Mouse (Mus musculus) neural tube, embryonic 11.5 days (tissue): ENCODE measurements at regions not wholly inside any gene's neighbourhood (a gene's known extent, or its start where the extent isn't known, plus 50 kb on each side); places are given as distances from the start of the nearest gene placed in this dataset.
"Not testable (repeated sequence)": the region's sequence is repeated elsewhere in the genome, so short reads cannot be mapped to it uniquely, and the experiment has no call there.

Experiments
- ATAC-seq: fragments of 200-750 bp; cut with Nextera tagmentation; 2 replicates; pipeline ENCODE4 v1.8.0; 2017; ENCODE audit warnings: moderate number of reproducible peaks, mild to moderate bottlenecking, moderate TSS enrichment, moderate library complexity; ENCODE audit not compliant: insufficient read depth, low FRiP score, low TSS enrichment
- DNase-seq: peaks from one replicate; pipeline ENCODE4 v3.0.0-alpha.2; 2015; ENCODE audit warnings: low spot score
- H3K27ac ChIP-seq: fragments of 300-500 bp; sonication (generic); 2 replicates; pipeline ENCODE4 v1.5.1; 2014; ENCODE audit warnings: low read depth, mild to moderate bottlenecking, low read length
- H3K27me3 ChIP-seq: fragments of 300-500 bp; sonication (generic); 2 replicates; pipeline ENCODE4 v1.6.1; 2014; ENCODE audit warnings: mild to moderate bottlenecking, low read length, mixed read lengths; ENCODE audit not compliant: control insufficient read depth, insufficient read depth
- H3K36me3 ChIP-seq: fragments of 300-500 bp; sonication (generic); 2 replicates; pipeline ENCODE4 v1.6.1; 2014; ENCODE audit warnings: mild to moderate bottlenecking, low read length, moderate library complexity, mixed read lengths; ENCODE audit not compliant: control insufficient read depth, insufficient read depth
- H3K4me1 ChIP-seq: fragments of 300-500 bp; sonication (generic); 2 replicates; pipeline ENCODE4 v1.6.1; 2014; ENCODE audit warnings: low read length, mixed read lengths; ENCODE audit not compliant: control insufficient read depth, insufficient read depth
- H3K4me2 ChIP-seq: fragments of 300-500 bp; sonication (generic); 2 replicates; pipeline ENCODE4 v1.6.1; 2014; ENCODE audit warnings: low read depth, mild to moderate bottlenecking, moderate library complexity
- H3K4me3 ChIP-seq: fragments of 300-500 bp; sonication (generic); 2 replicates; pipeline ENCODE4 v1.5.1; 2014; ENCODE audit warnings: low read depth, low read length
- H3K9ac ChIP-seq: fragments of 300-500 bp; sonication (generic); 2 replicates; pipeline ENCODE4 v1.6.1; 2014; ENCODE audit warnings: mild to moderate bottlenecking, low read length
- H3K9me3 ChIP-seq: fragments of 300-500 bp; sonication (generic); 2 replicates; pipeline ENCODE4 v1.6.1; 2016; ENCODE audit warnings: low read length; ENCODE audit not compliant: control insufficient read depth
- WGBS: fragments of 180-500 bp; shearing (Covaris S2); extraction: QIAGEN DNeasy Blood & Tissue Kit; methylation state at CpG from one replicate; pipeline ENCODE4 v1.1.7; 2014; 5-methylcytosine and 5-hydroxymethylcytosine counted together

DNA sequence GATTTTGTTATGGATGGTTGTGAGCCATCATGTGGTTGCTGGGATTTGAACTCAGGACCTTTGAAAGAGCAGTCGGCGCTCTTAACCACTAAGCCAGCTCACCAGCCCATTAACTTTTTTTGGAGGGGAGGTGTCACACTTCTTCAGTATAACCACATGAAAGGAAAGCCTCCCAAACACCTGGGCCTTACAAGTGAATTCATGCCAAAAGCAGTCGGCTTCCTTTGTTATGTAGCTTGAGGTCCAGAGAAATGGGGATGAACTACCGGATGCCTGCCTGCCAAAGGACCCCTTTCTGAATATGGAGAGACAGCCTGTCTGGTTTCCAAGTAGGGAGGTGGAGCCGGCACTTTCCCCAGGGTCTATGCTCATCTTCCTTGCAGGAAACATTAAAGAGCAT is 80.6 kb upstream of the Fam174b start:
- no peaks in the 10 kb centered on the region for H3K4me1 ChIP-seq
- H3K9ac ChIP-seq, result no peak overlapping the region
- no peaks in the 10 kb centered on the region for H3K27me3 ChIP-seq
- H3K9me3 ChIP-seq, result no peaks in the 10 kb centered on the region
- WGBS, result 86% methylated on average over 5 of the region's 5 CpGs
- DNase-seq (no peak), ATAC-seq (no peak)
- H3K27ac ChIP-seq, result no peak overlapping the region
- no peak overlapping the region for H3K4me3 ChIP-seq
- H3K36me3 ChIP-seq, result no peaks in the 10 kb centered on the region
- no peak overlapping the region for H3K4me2 ChIP-seq

GRCm38 (mm10) chr7:73657283-73657682 is 82.8 kb upstream of the Fam174b start:
- no peak overlapping the region for H3K4me3 ChIP-seq
- H3K4me2 ChIP-seq, result no peak overlapping the region
- H3K9ac ChIP-seq, result no peak overlapping the region
- DNase-seq (no peak), ATAC-seq (no peak)
- no peaks in the 10 kb centered on the region for H3K9me3 ChIP-seq
- H3K4me1 ChIP-seq, result no peaks in the 10 kb centered on the region
- no peak overlapping the region for H3K27ac ChIP-seq
- WGBS, result 81% methylated on average over 7 of the region's 7 CpGs
- no peaks in the 10 kb centered on the region for H3K27me3 ChIP-seq
- H3K36me3 ChIP-seq, result no peaks in the 10 kb centered on the region

- H3K4me2 ChIP-seq, H3K27ac ChIP-seq, H3K9ac ChIP-seq, H3K36me3 ChIP-seq, H3K4me3 ChIP-seq, DNase-seq, H3K4me1 ChIP-seq, H3K27me3 ChIP-seq, ATAC-seq, H3K9me3 ChIP-seq: not testable (repeated sequence)
- WGBS, result 98% methylated on average over 16 of the region's 16 CpGs
Observed at GRCm38 (mm10) chr7:73656424-73656795, 83.7 kb upstream of the Fam174b start.

DNA sequence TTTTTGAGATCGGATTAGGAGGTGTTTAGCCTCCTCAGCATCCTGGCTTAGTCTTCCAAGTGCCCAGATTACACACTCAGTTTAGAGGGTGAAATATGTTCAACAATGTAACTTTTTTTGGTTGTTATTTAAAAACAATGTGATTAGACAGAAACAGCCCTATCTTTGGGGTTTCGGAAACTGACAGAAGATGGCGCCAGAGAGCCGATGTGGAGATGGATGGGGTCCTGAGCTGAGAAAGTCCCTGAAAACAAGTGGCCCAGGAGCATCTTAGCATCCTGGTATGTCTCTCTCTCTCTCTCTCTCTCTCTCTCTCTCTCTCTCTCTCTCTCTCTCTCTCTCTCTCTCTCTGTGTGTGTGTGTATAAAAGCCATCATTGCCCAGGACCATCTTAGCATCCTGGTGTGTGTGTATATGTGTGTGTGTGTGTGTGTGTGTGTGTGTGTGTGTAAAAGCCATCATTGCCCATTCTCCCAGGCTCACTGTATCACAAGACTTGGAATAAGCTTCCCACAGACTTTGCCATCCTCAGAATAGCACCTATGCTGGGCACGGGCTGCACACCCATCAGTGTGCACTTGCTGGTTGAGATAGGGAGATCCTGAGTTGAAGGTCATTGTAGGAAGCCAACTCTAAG is 84.2 kb upstream of the Fam174b start:
- no peaks in the 10 kb centered on the region for H3K4me1 ChIP-seq
- no peak overlapping the region for H3K4me2 ChIP-seq
- 24% methylated on average over 5 of the region's 5 CpGs for WGBS
- H3K4me3 ChIP-seq, result no peak overlapping the region
- ATAC-seq (no peak), DNase-seq (peak; percentile 79)
- H3K27me3 ChIP-seq, result no peaks in the 10 kb centered on the region
- H3K9me3 ChIP-seq, result no peaks in the 10 kb centered on the region
- H3K36me3 ChIP-seq, result no peaks in the 10 kb centered on the region
- H3K9ac ChIP-seq, result no peak overlapping the region
- no peak overlapping the region for H3K27ac ChIP-seq

- H3K27me3 ChIP-seq, result no peaks in the 10 kb centered on the region
- no peak overlapping the region for H3K27ac ChIP-seq
- H3K36me3 ChIP-seq, result no peaks in the 10 kb centered on the region
- no peaks in the 10 kb centered on the region for H3K4me1 ChIP-seq
- no peak overlapping the region for H3K9ac ChIP-seq
- H3K4me2 ChIP-seq, result no peak overlapping the region
- peak; percentile 31; the same call in 1 of the 2 replicates for ATAC-seq
- WGBS, result 44% methylated on average over 12 of the region's 12 CpGs
- H3K4me3 ChIP-seq, result no peak overlapping the region
- no peaks in the 10 kb centered on the region for H3K9me3 ChIP-seq
- DNase-seq, result peak; percentile 50
Observed at GRCm38 (mm10) chr7:73654193-73654871, 85.8 kb upstream of the Fam174b start.

DNA sequence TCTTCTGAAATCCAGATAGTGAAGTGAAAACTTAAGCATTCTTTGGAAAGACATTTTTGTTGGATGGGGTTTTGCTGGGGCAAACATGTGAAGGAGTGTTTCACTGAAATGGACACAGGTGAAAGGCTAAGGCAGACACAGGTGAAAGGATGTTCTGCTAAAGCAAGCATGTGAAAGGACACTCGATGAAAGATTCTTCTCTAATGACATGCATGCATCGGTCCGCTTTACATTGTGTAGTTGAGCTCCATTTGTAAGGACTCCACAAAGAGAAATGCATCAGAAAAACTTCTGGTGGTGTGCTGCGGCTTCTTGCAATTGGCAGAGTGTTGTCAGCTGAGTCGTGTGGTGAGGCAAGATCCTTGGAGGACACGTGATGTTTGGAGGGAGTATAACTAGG is 89.2 kb upstream of the Fam174b start:
- no peak overlapping the region for H3K27ac ChIP-seq
- H3K36me3 ChIP-seq, result no peaks in the 10 kb centered on the region
- H3K9ac ChIP-seq, result no peak overlapping the region
- no peaks in the 10 kb centered on the region for H3K9me3 ChIP-seq
- no peak overlapping the region for H3K4me3 ChIP-seq
- 93% methylated on average over 6 of the region's 6 CpGs for whole genome bisulfite sequencing
- H3K27me3 ChIP-seq, result no peaks in the 10 kb centered on the region
- H3K4me1 ChIP-seq, result no peaks in the 10 kb centered on the region
- DNase-seq (no peak), ATAC-seq (no peak)
- H3K4me2 ChIP-seq, result no peak overlapping the region

- DNase-seq, result peak; percentile 81
- Histone ChIP-seq H3K9me3 (no peaks in the 10 kb centered on the region), H3K36me3 (no peaks in the 10 kb centered on the region), H3K27me3 (no peaks in the 10 kb centered on the region), H3K4me2 (no peak overlapping the region), H3K9ac (no peak overlapping the region), H3K4me3 (no peak overlapping the region), H3K4me1 (no peaks in the 10 kb centered on the region), H3K27ac (no peak overlapping the region)
- ATAC-seq, result no peak
- 31% methylated on average over 4 of the region's 4 CpGs for WGBS
Observed at GRCm38 (mm10) chr7:73648010-73648409, 92.1 kb upstream of the Fam174b start.

GRCm38 (mm10) chr7:73647140-73647539 is 93.0 kb upstream of the Fam174b start:
- Histone ChIP-seq H3K36me3 (no peaks in the 10 kb centered on the region), H3K4me1 (no peaks in the 10 kb centered on the region), H3K9ac (no peak overlapping the region), H3K9me3 (no peaks in the 10 kb centered on the region), H3K4me3 (no peak overlapping the region), H3K4me2 (no peak overlapping the region), H3K27ac (no peak overlapping the region), H3K27me3 (no peaks in the 10 kb centered on the region)
- ATAC-seq (no peak), DNase-seq (no peak)
- 85% methylated on average over 4 of the region's 4 CpGs for WGBS

GRCm38 (mm10) chr7:73646711-73647110 is 93.4 kb upstream of the Fam174b start:
- ATAC-seq (no peak), DNase-seq (no peak)
- H3K4me2 ChIP-seq, result no peak overlapping the region
- 70% methylated on average over 5 of the region's 5 CpGs for WGBS
- H3K9ac ChIP-seq, result no peak overlapping the region
- no peak overlapping the region for H3K27ac ChIP-seq
- H3K4me1 ChIP-seq, result no peaks in the 10 kb centered on the region
- no peaks in the 10 kb centered on the region for H3K36me3 ChIP-seq
- no peaks in the 10 kb centered on the region for H3K9me3 ChIP-seq
- H3K27me3 ChIP-seq, result no peaks in the 10 kb centered on the region
- H3K4me3 ChIP-seq, result no peak overlapping the region
